Comparison of ENCODE assay signal across 16 mouse cellular contexts in genomic region chr15:96702466-96703031, GRCm38 (mm10).
"Had no signal": no experiment of that assay in that cellular context is flagged by ENCODE, and none has a peak within 500 bp of the region (broad histone marks: within the 10 kb centered on the region; RNA-seq: fewer than 3 reads in every experiment).

No protein-coding gene starts in this region.

- ATAC-seq: midbrain, embryonic 15.5 days had no signal

- H3K9ac ChIP-seq: kidney, embryonic 15.5 days; liver, embryonic 13.5 days; midbrain, embryonic 12.5 days; midbrain, embryonic 15.5 days; stomach, embryonic 15.5 days had no signal

- H3K27me3 ChIP-seq: kidney, embryonic 15.5 days; midbrain, embryonic 15.5 days; stomach, embryonic 15.5 days had no signal

- H3K27ac ChIP-seq: kidney, embryonic 15.5 days; left cerebral cortex, adult 2 months; liver, embryonic 13.5 days; macrophage; midbrain, embryonic 12.5 days; midbrain, embryonic 15.5 days; stomach, embryonic 15.5 days had no signal

- H3K9me3 ChIP-seq: kidney, embryonic 15.5 days; liver, embryonic 13.5 days; midbrain, embryonic 12.5 days; midbrain, embryonic 15.5 days; stomach, embryonic 15.5 days had no signal

- H3K4me3 ChIP-seq: kidney, embryonic 15.5 days; left cerebral cortex, adult 2 months; liver, embryonic 13.5 days; midbrain, embryonic 12.5 days; midbrain, embryonic 15.5 days; stomach, embryonic 15.5 days had no signal

- H3K4me2 ChIP-seq: kidney, embryonic 15.5 days; liver, embryonic 13.5 days; midbrain, embryonic 12.5 days; midbrain, embryonic 15.5 days; stomach, embryonic 15.5 days had no signal

- DNase-seq: kidney, adult 8-10 months; kidney, postnatal 10 days; kidney, postnatal 36 days; layer of hippocampus, postnatal 36 days; liver, embryonic 13.5 days; lung, adult 2 months; lung, postnatal 14 days; right cerebral cortex, postnatal 14 days; spleen, adult 18-20 months; thymus, postnatal 25 days had no signal

- H3K36me3 ChIP-seq: midbrain, embryonic 15.5 days; stomach, embryonic 15.5 days had no signal
